Comparison of ENCODE assay signal across 11 mouse cellular contexts in the genomic region with DNA sequence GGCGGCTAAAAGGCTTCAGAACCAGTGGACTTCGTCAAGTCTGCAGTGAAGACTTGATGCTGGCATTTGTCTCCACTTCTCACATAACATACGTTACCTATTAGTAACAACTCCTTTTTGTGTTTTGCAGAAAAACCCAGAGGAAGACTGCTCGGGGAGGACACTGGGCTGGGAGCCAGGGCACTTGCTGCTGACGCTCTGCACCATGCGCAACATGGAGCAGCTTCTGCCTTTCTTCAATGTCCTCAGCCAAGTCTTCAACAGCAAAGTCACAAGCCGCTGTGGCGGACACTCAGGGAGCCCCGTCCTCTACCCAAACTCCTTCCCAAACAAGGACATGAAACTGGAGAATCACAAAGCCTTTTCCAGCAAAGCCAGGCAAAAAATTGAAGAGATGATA.
A peak's percentile ranks its signal among the peaks of the same experiment; 100 is the strongest.
DNase-seq lines count a peak whose midpoint lies in the region.
"Had no signal": no experiment of that assay in that cellular context is flagged by ENCODE, and none has a peak within 500 bp of the region (broad histone marks: within the 10 kb centered on the region; RNA-seq: fewer than 3 reads in every experiment).

No protein-coding gene starts in this region.

- peak; percentile 27 for DNase-seq in cerebellum, adult 9-11 months
- no peak for DNase-seq in cerebellum, postnatal 4 days (ENCODE audit: low spot score in 2 of 2)
- peak; percentile 17 for DNase-seq in kidney, adult 9 months
- no peak for DNase-seq in kidney, adult 18-20 months
- DNase-seq in brain, adult 2 months (ENCODE audit: low read depth, low spot score): peak; percentile 25
- DNase-seq in cerebellum, postnatal 25 days: peak; percentile 21 to 55
- no peak for DNase-seq in B cell, adult 2 months
- DNase-seq: adrenal gland, postnatal 10 days; gastrocnemius, postnatal 36 days; heart, adult 18-20 months; heart, postnatal 10 days had no signal

Comparison
In these comparisons a context has a peak if more than half of its experiments do, and no peak if none do; other contexts are left out.
1. DNase-seq: peak in cerebellum, adult 9-11 months (single experiment), kidney, adult 9 months (single experiment), brain, adult 2 months (single experiment) and cerebellum, postnatal 25 days (2 of 2); none in cerebellum, postnatal 4 days (0 of 2), kidney, adult 18-20 months (single experiment) and B cell, adult 2 months (0 of 2).